Comparison of ENCODE assay signal across 10 mouse cellular contexts in genomic region chr8:105949350-105949749, GRCm38 (mm10). TPM values are rescaled to one million over a fixed set of nuclear protein-coding genes. Genes with fewer than 3 reads are reported as not detected.
DNase-seq lines count a peak whose midpoint lies in the region; ATAC-seq and TF ChIP-seq lines count a peak whose summit lies in the region.
"Had no signal": no experiment of that assay in that cellular context is flagged by ENCODE, and none has a peak within 500 bp of the region (broad histone marks: within the 10 kb centered on the region; RNA-seq: fewer than 3 reads in every experiment).

No protein-coding gene starts in this region.

- no peaks in the 10 kb centered on the region for H3K9me3 ChIP-seq in midbrain, embryonic 14.5 days (ENCODE audit: control insufficient read depth, low read length)
- no peaks in the 10 kb centered on the region for H3K9me3 ChIP-seq in midbrain, embryonic 10.5 days (replicated peaks)
- H3K9me3 ChIP-seq in heart, embryonic 14.5 days (ENCODE audit: control insufficient read depth, low read length): no peaks in the 10 kb centered on the region
- H3K9me3 ChIP-seq in liver, postnatal 0 days (ENCODE audit: low read length): no peaks in the 10 kb centered on the region
- H3K9me3 ChIP-seq: embryonic facial prominence, embryonic 15.5 days had no signal

- no peaks in the 10 kb centered on the region for H3K36me3 ChIP-seq in midbrain, embryonic 14.5 days (ENCODE audit: control insufficient read depth, insufficient read depth, low read length)
- peaks cover 85% of the 10 kb centered on the region for H3K36me3 ChIP-seq in midbrain, embryonic 10.5 days
- H3K36me3 ChIP-seq in heart, embryonic 14.5 days (ENCODE audit: control insufficient read depth, insufficient read depth, low read length): peaks cover 91% of the 10 kb centered on the region
- H3K36me3 ChIP-seq in liver, postnatal 0 days (replicated peaks; ENCODE audit: insufficient read depth, low read length): peaks cover 43% of the 10 kb centered on the region

- no peak overlapping the region for H3K9ac ChIP-seq in midbrain, embryonic 14.5 days (replicated peaks; ENCODE audit: low read length)
- H3K9ac ChIP-seq in heart, embryonic 14.5 days (ENCODE audit: low read length): no peak overlapping the region; the same call in 1 of the 2 replicates
- no peak overlapping the region for H3K9ac ChIP-seq in liver, postnatal 0 days (replicated peaks)
- H3K9ac ChIP-seq: embryonic facial prominence, embryonic 15.5 days had no signal

- H3K4me3 ChIP-seq in gastrocnemius, adult 2 months: no peak overlapping the region
- H3K4me3 ChIP-seq in midbrain, embryonic 14.5 days (replicated peaks; ENCODE audit: low read depth, low read length): no peak overlapping the region
- no peak overlapping the region for H3K4me3 ChIP-seq in midbrain, embryonic 10.5 days
- H3K4me3 ChIP-seq in heart, embryonic 14.5 days (ENCODE audit: control insufficient read depth in 1 of 2, insufficient read depth in 1 of 2, low read depth in 1 of 2, low read length in 2 of 2): no peak overlapping the region
- H3K4me3 ChIP-seq in liver, postnatal 0 days (ENCODE audit: low read depth, low read length): no peak overlapping the region
- H3K4me3 ChIP-seq: embryonic facial prominence, embryonic 15.5 days had no signal

- no peak for TF ChIP-seq CTCF in gastrocnemius, adult 2 months (IDR thresholded peaks at IDR 0.05)
- no peak for TF ChIP-seq CTCF in liver, postnatal 0 days (IDR thresholded peaks at IDR 0.05; ENCODE audit: low read depth)

- 74% methylated on average over 10 of the region's 10 CpGs for WGBS in midbrain, embryonic 14.5 days
- WGBS in midbrain, embryonic 10.5 days: 96% methylated on average over 10 of the region's 10 CpGs
- 23% methylated on average over 10 of the region's 10 CpGs for WGBS in heart, embryonic 14.5 days
- 59% methylated on average over 10 of the region's 10 CpGs for WGBS in liver, postnatal 0 days (ENCODE audit: insufficient replicate concordance)

- no peak overlapping the region for H3K4me2 ChIP-seq in midbrain, embryonic 14.5 days (ENCODE audit: low read length)
- no peak overlapping the region for H3K4me2 ChIP-seq in heart, embryonic 14.5 days (ENCODE audit: low read length)
- no peak overlapping the region for H3K4me2 ChIP-seq in liver, postnatal 0 days (ENCODE audit: low read depth, low read length)
- H3K4me2 ChIP-seq: embryonic facial prominence, embryonic 15.5 days had no signal

- TF ChIP-seq EP300 in liver, postnatal 0 days (IDR thresholded peaks at IDR 0.05; ENCODE audit: low read depth): no peak

- 0 out of 2 replicates have a peak overlapping the region, but pooled peaks have one; percentile 3 for H3K27ac ChIP-seq in gastrocnemius, adult 2 months
- no peak overlapping the region for H3K27ac ChIP-seq in midbrain, embryonic 14.5 days (replicated peaks; ENCODE audit: low read depth, low read length)
- no peak overlapping the region for H3K27ac ChIP-seq in midbrain, embryonic 10.5 days (replicated peaks)
- H3K27ac ChIP-seq in heart, embryonic 14.5 days (replicated peaks in 1 of 2; ENCODE audit: control insufficient read depth in 1 of 2, insufficient read depth in 1 of 2, low read depth in 2 of 2, low read length in 2 of 2): peak overlapping the region; percentile 20 to 66; a peak in 3 of 4 replicates
- no peak overlapping the region for H3K27ac ChIP-seq in liver, postnatal 0 days (ENCODE audit: low read depth)
- H3K27ac ChIP-seq: embryonic facial prominence, embryonic 15.5 days had no signal

- ATAC-seq in midbrain, embryonic 14.5 days (ENCODE audit: low FRiP score, low TSS enrichment): no peak
- ATAC-seq in heart, embryonic 14.5 days (ENCODE audit: insufficient number of reproducible peaks, insufficient read depth, low FRiP score, low read depth): peak; percentile 37
- peak; percentile 57 for ATAC-seq in liver, postnatal 0 days
- ATAC-seq: Patski had no signal

- no peak for DNase-seq in gastrocnemius, adult 2 months
- DNase-seq in gastrocnemius, postnatal 36 days: no peak
- DNase-seq in midbrain, embryonic 14.5 days: peak; percentile 70
- no peak for DNase-seq in midbrain, embryonic 10.5 days (ENCODE audit: low spot score)
- DNase-seq in liver, postnatal 0 days: peak; percentile 71
- DNase-seq in embryo, embryonic 11 days: no peak
- no peak for DNase-seq in embryo, embryonic 9.5 days (ENCODE audit: extremely low spot score)

- H3K27me3 ChIP-seq in midbrain, embryonic 14.5 days (ENCODE audit: control insufficient read depth, insufficient read depth, low read length): no peaks in the 10 kb centered on the region
- no peaks in the 10 kb centered on the region for H3K27me3 ChIP-seq in midbrain, embryonic 10.5 days (ENCODE audit: low read depth, poor library complexity, severe bottlenecking)
- H3K27me3 ChIP-seq in heart, embryonic 14.5 days (ENCODE audit: control insufficient read depth, insufficient read depth, low read length): no peaks in the 10 kb centered on the region
- no peaks in the 10 kb centered on the region for H3K27me3 ChIP-seq in liver, postnatal 0 days (ENCODE audit: insufficient read depth, low read length)
- H3K27me3 ChIP-seq: embryonic facial prominence, embryonic 15.5 days; Patski had no signal

- no peaks in the 10 kb centered on the region for H3K4me1 ChIP-seq in midbrain, embryonic 14.5 days (ENCODE audit: control insufficient read depth, insufficient read depth, low read length)
- H3K4me1 ChIP-seq in midbrain, embryonic 10.5 days: 0 out of 2 replicates have a peak, but pooled peaks cover 4% of the 10 kb centered on the region
- peaks cover 19 to 27% of the 10 kb centered on the region in 2 experiments for H3K4me1 ChIP-seq in heart, embryonic 14.5 days (ENCODE audit: control insufficient read depth in 2 of 2, insufficient read depth in 2 of 2, low read length in 2 of 2)
- H3K4me1 ChIP-seq in liver, postnatal 0 days (ENCODE audit: insufficient read depth): 0 out of 2 replicates have a peak, but pooled peaks cover 6% of the 10 kb centered on the region

- intact Hi-C loops in gastrocnemius, adult 2 months (cut with DNase I): no loop called here
- intact Hi-C loops in gastrocnemius, postnatal 36 days (cut with DNase I): no loop called here

RNA-seq across cellular contexts. Expression of gene Lcat, which starts 6.2 kb away (rescaled TPM):
- under 1 TPM; 0.23 to 0.33 TPM for total RNA-seq in gastrocnemius, adult 2 months (2021)
- under 1 TPM in 1 of 2 experiments, not detected in 1; 0.25 TPM for total RNA-seq in gastrocnemius, postnatal 36 days (2021)
- polyA plus RNA-seq in midbrain, embryonic 14.5 days (2014; fragmentation: Nextera tagmentation; extraction: Ambion mirVana): 1.0 and 1.5 TPM in 2 replicates
- 1.0 and 1.2 TPM in 2 replicates for polyA plus RNA-seq in midbrain, embryonic 10.5 days (2016; fragmentation: Nextera tagmentation; extraction: Ambion mirVana)
- 1.2 and 1.3 TPM in 2 replicates for polyA plus RNA-seq in heart, embryonic 14.5 days (2014; fragmentation: Nextera tagmentation; extraction: Ambion mirVana)
- polyA plus RNA-seq in liver, postnatal 0 days (2015; fragmentation: Nextera tagmentation; extraction: Ambion mirVana): 322 and 346 TPM in 2 replicates

RNA-seq across cellular contexts. Expression of gene Psmb10, which starts 11.1 kb away (rescaled TPM):
- 10 to 100 TPM; 17.9 to 26.1 TPM for total RNA-seq in gastrocnemius, adult 2 months (2021)
- 10 to 100 TPM; 15.7 to 24.2 TPM for total RNA-seq in gastrocnemius, postnatal 36 days (2021)
- polyA plus RNA-seq in midbrain, embryonic 14.5 days (2014; fragmentation: Nextera tagmentation; extraction: Ambion mirVana): 50.7 and 67.8 TPM in 2 replicates
- 29.1 TPM in 2 replicates for polyA plus RNA-seq in midbrain, embryonic 10.5 days (2016; fragmentation: Nextera tagmentation; extraction: Ambion mirVana)
- 73.7 and 74.2 TPM in 2 replicates for polyA plus RNA-seq in heart, embryonic 14.5 days (2014; fragmentation: Nextera tagmentation; extraction: Ambion mirVana)
- polyA plus RNA-seq in liver, postnatal 0 days (2015; fragmentation: Nextera tagmentation; extraction: Ambion mirVana): 57.1 and 62.0 TPM in 2 replicates

RNA-seq across cellular contexts. Expression of gene Ctrl, which starts 15.7 kb away (rescaled TPM):
- total RNA-seq in gastrocnemius, adult 2 months (2021): not detected
- total RNA-seq in gastrocnemius, postnatal 36 days (2021): not detected
- 2.0 and 4.4 TPM in 2 replicates for polyA plus RNA-seq in midbrain, embryonic 14.5 days (2014; fragmentation: Nextera tagmentation; extraction: Ambion mirVana)
- polyA plus RNA-seq in midbrain, embryonic 10.5 days (2016; fragmentation: Nextera tagmentation; extraction: Ambion mirVana): 1.3 and 1.4 TPM in 2 replicates
- polyA plus RNA-seq in heart, embryonic 14.5 days (2014; fragmentation: Nextera tagmentation; extraction: Ambion mirVana): 0.43 and 1.1 TPM in 2 replicates
- 0.16 and 0.31 TPM in 2 replicates for polyA plus RNA-seq in liver, postnatal 0 days (2015; fragmentation: Nextera tagmentation; extraction: Ambion mirVana)

RNA-seq across cellular contexts. Expression of gene Slc12a4, which starts 16.5 kb away (rescaled TPM):
- total RNA-seq in gastrocnemius, adult 2 months (2021): 10 to 100 TPM in 1 of 2 experiments, 1 to 10 TPM in 1; 9.1 to 14.3 TPM
- total RNA-seq in gastrocnemius, postnatal 36 days (2021): 10 to 100 TPM; 11.2 to 17.7 TPM
- polyA plus RNA-seq in midbrain, embryonic 14.5 days (2014; fragmentation: Nextera tagmentation; extraction: Ambion mirVana): 3.7 and 5.2 TPM in 2 replicates
- 16.9 and 18.7 TPM in 2 replicates for polyA plus RNA-seq in midbrain, embryonic 10.5 days (2016; fragmentation: Nextera tagmentation; extraction: Ambion mirVana)
- polyA plus RNA-seq in heart, embryonic 14.5 days (2014; fragmentation: Nextera tagmentation; extraction: Ambion mirVana): 32.7 and 38.4 TPM in 2 replicates
- polyA plus RNA-seq in liver, postnatal 0 days (2015; fragmentation: Nextera tagmentation; extraction: Ambion mirVana): 5.1 and 5.2 TPM in 2 replicates

RNA-seq across cellular contexts. Expression of gene Dpep3, which starts 29.9 kb away (rescaled TPM):
- under 1 TPM in 1 of 2 experiments, not detected in 1; 0.17 TPM for total RNA-seq in gastrocnemius, adult 2 months (2021)
- total RNA-seq in gastrocnemius, postnatal 36 days (2021): not detected
- polyA plus RNA-seq in midbrain, embryonic 14.5 days (2014; fragmentation: Nextera tagmentation; extraction: Ambion mirVana): not detected in 2 replicates
- not detected in 2 replicates for polyA plus RNA-seq in midbrain, embryonic 10.5 days (2016; fragmentation: Nextera tagmentation; extraction: Ambion mirVana)
- not detected in 2 replicates for polyA plus RNA-seq in heart, embryonic 14.5 days (2014; fragmentation: Nextera tagmentation; extraction: Ambion mirVana)
- polyA plus RNA-seq in liver, postnatal 0 days (2015; fragmentation: Nextera tagmentation; extraction: Ambion mirVana): not detected in 2 replicates
- polyA plus RNA-seq: embryonic facial prominence, embryonic 15.5 days; Patski had no signal

Comparison
In these comparisons a context has a peak if more than half of its experiments do, and no peak if none do; other contexts are left out.
1. DNase-seq: peak in midbrain, embryonic 14.5 days (single experiment) and liver, postnatal 0 days (single experiment); none in gastrocnemius, adult 2 months (single experiment), gastrocnemius, postnatal 36 days (0 of 2), midbrain, embryonic 10.5 days (single experiment), embryo, embryonic 11 days (single experiment) and embryo, embryonic 9.5 days (single experiment).
2. H3K27ac ChIP-seq: peak in gastrocnemius, adult 2 months (single experiment) and heart, embryonic 14.5 days (2 of 2); none in midbrain, embryonic 14.5 days (single experiment), midbrain, embryonic 10.5 days (single experiment) and liver, postnatal 0 days (single experiment).
3. RNA of gene Lcat, which starts 6.2 kb away (polyA plus RNA-seq): 322 to 346 TPM in liver, postnatal 0 days; 1.0 to 1.2 TPM in midbrain, embryonic 10.5 days, 1.2 to 1.3 TPM in heart, embryonic 14.5 days and 1.0 to 1.5 TPM in midbrain, embryonic 14.5 days; every median in the first group is over 100 times any median in the second.